Comparison of ENCODE assay signal across 8 mouse cellular contexts in the genomic region with DNA sequence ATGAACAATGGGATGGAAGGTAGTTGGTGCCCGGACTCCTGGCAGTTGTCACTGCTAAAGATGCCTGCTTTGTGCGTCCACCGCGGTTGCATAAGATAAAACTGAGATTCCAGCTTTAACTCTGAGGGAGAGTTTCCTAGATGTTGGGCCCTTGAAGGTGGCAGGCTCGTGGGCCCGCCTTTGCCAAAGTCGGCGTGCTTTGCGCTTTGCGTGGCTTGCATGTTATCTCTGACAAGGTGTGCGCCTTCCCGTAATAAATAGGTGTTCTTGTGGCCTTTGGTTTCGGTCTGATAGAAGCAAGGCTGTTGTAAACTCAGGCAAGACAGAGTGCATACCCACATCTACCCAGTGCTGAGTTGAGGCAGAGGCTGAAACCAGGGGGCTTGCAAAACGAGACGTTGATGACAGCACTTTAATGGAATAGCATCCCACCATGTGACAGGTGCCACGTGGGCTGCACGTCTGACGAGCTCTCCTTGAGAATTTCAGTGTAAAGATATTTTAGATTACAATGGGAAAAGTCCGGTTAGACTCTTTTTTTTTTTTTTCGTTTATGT. TPM values are rescaled to one million over a fixed set of nuclear protein-coding genes. Genes with fewer than 3 reads are reported as not detected.
DNase-seq lines count a peak whose midpoint lies in the region; ATAC-seq and TF ChIP-seq lines count a peak whose summit lies in the region.

No protein-coding gene starts in this region.

- no peak for TF ChIP-seq POLR2A in kidney, adult 2 months (IDR thresholded peaks at IDR 0.05; ENCODE audit: low read depth, low read length)

- H3K4me2 ChIP-seq in midbrain, embryonic 13.5 days (replicated peaks): peak overlapping the region; percentile 84

- H3K27me3 ChIP-seq in kidney, adult 2 months (replicated peaks; ENCODE audit: control insufficient read depth, insufficient read depth, low read length): no peaks in the 10 kb centered on the region
- H3K27me3 ChIP-seq in hindbrain, embryonic 10.5 days (ENCODE audit: insufficient read depth, poor library complexity, severe bottlenecking): peaks cover 70% of the 10 kb centered on the region
- H3K27me3 ChIP-seq in midbrain, embryonic 13.5 days: peaks cover 37% of the 10 kb centered on the region

- ATAC-seq in midbrain, embryonic 13.5 days: peak; percentile 19; the same call in 1 of the 2 replicates

- no peaks in the 10 kb centered on the region for H3K36me3 ChIP-seq in kidney, adult 2 months (ENCODE audit: control insufficient read depth, insufficient read depth, low read length)
- no peaks in the 10 kb centered on the region for H3K36me3 ChIP-seq in hindbrain, embryonic 10.5 days
- no peaks in the 10 kb centered on the region for H3K36me3 ChIP-seq in midbrain, embryonic 13.5 days

- TF ChIP-seq CTCF in kidney, adult 2 months (conservative IDR thresholded peaks at IDR 0.05; ENCODE audit: insufficient read depth, insufficient read length, low read depth, low read length): no peak

- DNase-seq in kidney, adult 2 months: no peak
- no peak for DNase-seq in kidney, adult 18-20 months
- DNase-seq in NIH3T3 (ENCODE audit: low read depth): peak; percentile 55
- no peak for DNase-seq in hindbrain, embryonic 10.5 days (ENCODE audit: low spot score)
- no peak for DNase-seq in retina, postnatal 1 day
- DNase-seq in adrenal gland, postnatal 4 days (ENCODE audit: low spot score in 2 of 2): no peak
- DNase-seq in cerebellum, adult 9-10 months: no peak

- H3K9me3 ChIP-seq in hindbrain, embryonic 10.5 days: no peaks in the 10 kb centered on the region
- no peaks in the 10 kb centered on the region for H3K9me3 ChIP-seq in midbrain, embryonic 13.5 days

- peak overlapping the region; percentile 59 for H3K4me3 ChIP-seq in kidney, adult 2 months (ENCODE audit: insufficient read depth, low read depth, low read length)
- H3K4me3 ChIP-seq in hindbrain, embryonic 10.5 days: peak overlapping the region; percentile 69
- peak overlapping the region; percentile 68 for H3K4me3 ChIP-seq in midbrain, embryonic 13.5 days (replicated peaks)

- 9% methylated on average over 20 of the region's 20 CpGs for WGBS in kidney, adult 2 months
- WGBS in hindbrain, embryonic 10.5 days: 8% methylated on average over 20 of the region's 20 CpGs
- WGBS in midbrain, embryonic 13.5 days: 7% methylated on average over 20 of the region's 20 CpGs

- peak overlapping the region; percentile 76; the same call in 1 of the 2 replicates for H3K9ac ChIP-seq in midbrain, embryonic 13.5 days (replicated peaks)

- peaks cover 15% of the 10 kb centered on the region; the same call in 1 of the 2 replicates for H3K4me1 ChIP-seq in kidney, adult 2 months (ENCODE audit: control insufficient read depth, insufficient read depth, low read length)
- peaks cover 40% of the 10 kb centered on the region for H3K4me1 ChIP-seq in hindbrain, embryonic 10.5 days (replicated peaks)
- H3K4me1 ChIP-seq in midbrain, embryonic 13.5 days (replicated peaks): peaks cover 31% of the 10 kb centered on the region

- H3K27ac ChIP-seq in kidney, adult 2 months (ENCODE audit: insufficient read depth, low read depth, low read length): peak overlapping the region; percentile 66; the same call in 1 of the 2 replicates
- 0 out of 2 replicates have a peak overlapping the region, but pooled peaks have one; percentile 82 for H3K27ac ChIP-seq in hindbrain, embryonic 10.5 days
- no peak overlapping the region for H3K27ac ChIP-seq in midbrain, embryonic 13.5 days

RNA-seq across cellular contexts. Expression of a gene that starts 0.7 kb away (rescaled TPM):
- 16.8 and 17.4 TPM in 2 replicates for polyA plus RNA-seq in kidney, adult 2 months (2012; rRNA removed)
- polyA plus RNA-seq in hindbrain, embryonic 10.5 days (2016; fragmentation: Nextera tagmentation; extraction: Ambion mirVana): 8.8 and 14.1 TPM in 2 replicates
- polyA plus RNA-seq in midbrain, embryonic 13.5 days (2015; fragmentation: Nextera tagmentation; extraction: Ambion mirVana): 5.0 and 5.5 TPM in 2 replicates
- 1 to 10 TPM; 5.8 to 8.3 TPM for total RNA-seq in adrenal gland, postnatal 4 days (2021)

RNA-seq across cellular contexts. Expression of a gene that starts 53.5 kb away (rescaled TPM):
- polyA plus RNA-seq in kidney, adult 2 months (2012; rRNA removed): not detected in 2 replicates
- not detected in 2 replicates for polyA plus RNA-seq in hindbrain, embryonic 10.5 days (2016; fragmentation: Nextera tagmentation; extraction: Ambion mirVana)
- polyA plus RNA-seq in midbrain, embryonic 13.5 days (2015; fragmentation: Nextera tagmentation; extraction: Ambion mirVana): not detected in 2 replicates
- total RNA-seq in adrenal gland, postnatal 4 days (2021): not detected
